Mouse (Mus musculus): ENCODE data around the gene Pias1. TPM values are rescaled to one million over a fixed set of nuclear protein-coding genes. Genes with fewer than 3 reads are reported as not detected.

Gene Pias1
- 100 to 1,000 TPM; 104 to 107 TPM for total RNA-seq (2023)

DNA sequence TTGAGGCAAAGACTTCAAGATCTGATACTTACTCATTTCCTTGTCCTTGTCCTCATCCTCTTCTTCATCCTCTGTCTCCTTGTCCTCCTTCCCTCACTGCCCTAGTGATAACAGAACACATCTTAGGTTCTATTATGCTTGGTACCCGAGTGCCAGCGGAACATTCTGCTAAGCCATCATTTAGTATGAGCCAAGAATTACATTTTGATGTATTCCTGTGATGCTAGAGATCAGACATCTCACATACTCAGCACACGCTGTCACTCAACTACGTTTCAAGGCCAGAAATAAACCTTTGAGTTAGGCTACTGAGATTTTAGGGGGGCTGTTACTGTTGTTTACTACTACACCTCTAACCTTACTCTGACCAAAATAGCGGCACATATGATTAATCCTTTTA is at the start of gene Pias1:
Gene Pias1, minus strand, starts transcription at position 101 of the 400 bp plus-strand sequence.

DNA sequence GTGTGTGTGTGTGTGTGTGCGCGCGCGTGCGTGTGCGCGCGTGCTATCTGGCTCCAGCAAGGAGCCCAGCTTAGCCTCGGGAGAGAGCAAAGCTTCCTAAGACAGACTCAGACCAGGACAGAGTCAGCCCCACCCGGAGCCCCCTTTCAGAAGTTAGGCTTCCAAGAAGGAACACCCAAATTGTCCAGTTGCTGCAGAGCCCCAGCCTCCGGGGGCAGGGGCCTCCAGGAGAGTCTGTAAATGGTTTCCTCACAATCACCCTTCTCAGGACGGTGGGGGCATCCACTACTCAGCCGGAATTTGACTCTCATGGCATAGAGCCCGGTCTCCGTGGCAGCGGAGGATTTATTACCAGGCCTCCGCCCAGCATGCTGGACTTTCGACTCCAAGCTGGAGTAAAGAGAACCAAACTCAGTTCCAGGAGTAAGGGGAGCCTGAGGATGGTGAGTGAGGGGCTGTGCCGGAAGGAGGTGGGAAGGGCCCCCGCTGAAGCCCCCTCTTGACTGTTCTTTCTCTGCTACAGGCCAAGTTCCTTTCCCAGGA is 129.9 kb downstream of the Pias1 start, which contains the start of gene Calml4:
Gene Calml4, plus strand, starts transcription at position 362 of the 543 bp plus-strand sequence.

DNA sequence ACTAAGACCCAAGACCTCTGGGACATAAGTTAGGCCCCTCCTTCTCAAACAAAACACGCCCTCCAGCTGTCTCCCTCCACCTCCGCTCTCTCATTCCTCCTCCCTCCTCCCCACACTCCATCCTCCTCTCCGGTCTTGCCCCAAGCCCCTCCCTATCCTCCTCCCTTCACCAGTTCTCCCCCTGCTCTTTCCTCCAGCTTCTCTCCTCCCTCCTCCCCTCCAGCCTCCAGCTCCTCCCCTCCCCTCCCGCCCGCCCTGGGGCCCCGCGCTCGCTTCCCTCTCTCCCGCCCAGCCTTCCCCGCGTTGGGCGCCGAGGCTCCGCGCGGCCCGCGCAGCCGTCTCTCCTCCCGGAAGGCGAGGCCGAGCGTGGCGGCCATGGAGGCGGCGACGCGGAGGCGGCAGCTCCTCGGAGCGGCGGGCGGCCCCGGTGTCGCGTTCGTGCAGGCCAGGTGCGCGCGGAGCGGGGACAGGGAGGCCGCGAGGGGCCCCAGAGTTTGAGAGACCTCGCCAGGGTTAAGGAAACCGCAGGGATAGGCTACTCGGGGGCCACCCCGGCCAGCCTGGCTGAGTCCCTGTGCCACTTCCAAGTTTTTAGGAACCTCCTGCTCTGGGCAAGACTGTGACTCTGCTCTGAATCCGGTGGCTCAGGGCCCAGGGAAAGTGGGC is 149.1 kb downstream of the Pias1 start, which contains the start of gene Cln6:
Gene Cln6, plus strand, starts transcription at position 280 of the 666 bp plus-strand sequence.

Other genes starting within 250 kb of the Pias1 start
- gene Fem1b, start 176.0 kb downstream of the Pias1 start, total RNA-seq (2023) = 10 to 100 TPM; 12.4 to 12.7 TPM
- 10 to 100 TPM; 27.9 to 32.0 TPM for gene Cln6, start 149.1 kb downstream of the Pias1 start, total RNA-seq (2023)
- gene Calml4, start 129.8 kb downstream of the Pias1 start, total RNA-seq (2023) = 1 to 10 TPM in 1 of 2 experiments, not detected in 1; 2.2 TPM
- gene Skor1, start 161.0 kb upstream of the Pias1 start, total RNA-seq (2023) = not detected